In the genomic region with DNA sequence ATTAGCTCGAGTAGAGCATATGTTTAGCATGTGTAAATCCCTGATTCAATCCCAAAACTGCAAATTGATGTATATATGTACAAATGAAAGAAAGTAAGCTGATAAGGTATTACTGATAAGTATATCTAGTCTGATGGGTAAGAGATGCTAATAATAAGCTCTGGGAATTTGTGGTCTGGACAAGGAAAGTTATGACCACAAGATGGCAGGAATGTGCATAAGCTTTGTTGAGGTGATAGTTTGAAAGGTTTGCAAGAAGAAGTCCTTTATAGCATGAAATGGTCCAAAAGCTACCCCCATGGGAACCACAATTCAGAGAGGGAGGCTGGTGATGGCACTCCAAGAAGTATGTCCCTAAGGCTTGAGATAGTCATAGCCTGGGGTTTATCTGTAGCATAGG, we compare ENCODE assay signal across 16 mouse cellular contexts.
A peak's percentile ranks its signal among the peaks of the same experiment; 100 is the strongest.
DNase-seq lines count a peak whose midpoint lies in the region; ATAC-seq and TF ChIP-seq lines count a peak whose summit lies in the region.
"Had no signal": no experiment of that assay in that cellular context is flagged by ENCODE, and none has a peak within 500 bp of the region (broad histone marks: within the 10 kb centered on the region; RNA-seq: fewer than 3 reads in every experiment).

No protein-coding gene starts in this region.

- peak; percentile 46 for TF ChIP-seq CTCF in liver, postnatal 0 days (IDR thresholded peaks at IDR 0.05; ENCODE audit: low read depth)

- H3K4me1 ChIP-seq in hindbrain, embryonic 14.5 days (replicated peaks; ENCODE audit: control insufficient read depth, insufficient read depth, low read length), result no peaks in the 10 kb centered on the region
- no peaks in the 10 kb centered on the region for H3K4me1 ChIP-seq in hindbrain, embryonic 16.5 days (ENCODE audit: control insufficient read depth, insufficient read depth, low read depth, low read length)
- no peaks in the 10 kb centered on the region for H3K4me1 ChIP-seq in liver, postnatal 0 days (ENCODE audit: insufficient read depth)
- H3K4me1 ChIP-seq in liver, embryonic 11.5 days (replicated peaks; ENCODE audit: control insufficient read depth, insufficient read depth, low read length), result no peaks in the 10 kb centered on the region
- H3K4me1 ChIP-seq: hindbrain, embryonic 15.5 days; megakaryocyte, embryonic 14.5 days had no signal

- H3K9me3 ChIP-seq in hindbrain, embryonic 14.5 days (ENCODE audit: control insufficient read depth, low read length), result no peaks in the 10 kb centered on the region
- no peaks in the 10 kb centered on the region for H3K9me3 ChIP-seq in hindbrain, embryonic 16.5 days (ENCODE audit: control insufficient read depth, low read length)
- H3K9me3 ChIP-seq in liver, postnatal 0 days (ENCODE audit: low read length), result no peaks in the 10 kb centered on the region
- H3K9me3 ChIP-seq in liver, embryonic 11.5 days (ENCODE audit: control insufficient read depth, low read length), result no peaks in the 10 kb centered on the region
- H3K9me3 ChIP-seq: hindbrain, embryonic 15.5 days; megakaryocyte, embryonic 14.5 days had no signal

- no peaks in the 10 kb centered on the region for H3K36me3 ChIP-seq in hindbrain, embryonic 14.5 days (replicated peaks; ENCODE audit: control insufficient read depth, insufficient read depth)
- no peaks in the 10 kb centered on the region for H3K36me3 ChIP-seq in hindbrain, embryonic 16.5 days (ENCODE audit: control insufficient read depth, insufficient read depth, low read length)
- H3K36me3 ChIP-seq in liver, postnatal 0 days (replicated peaks; ENCODE audit: insufficient read depth, low read length), result no peaks in the 10 kb centered on the region
- H3K36me3 ChIP-seq in liver, embryonic 11.5 days (ENCODE audit: control insufficient read depth, insufficient read depth, low read length), result no peaks in the 10 kb centered on the region
- H3K36me3 ChIP-seq: hindbrain, embryonic 15.5 days had no signal

- 82% methylated on average over 1 of the region's 1 CpGs for WGBS in hindbrain, embryonic 14.5 days
- WGBS in hindbrain, embryonic 16.5 days, result 76% methylated on average over 1 of the region's 1 CpGs
- 73% methylated on average over 1 of the region's 1 CpGs for WGBS in liver, postnatal 0 days (ENCODE audit: insufficient replicate concordance)
- WGBS in liver, embryonic 11.5 days, result 74% methylated on average over 1 of the region's 1 CpGs

- peak; percentile 55 for DNase-seq in hindbrain, embryonic 14.5 days (ENCODE audit: low spot score)
- no peak for DNase-seq in liver, postnatal 0 days
- DNase-seq in liver, embryonic 11.5 days (ENCODE audit: low spot score), result no peak
- peak; percentile 70 for DNase-seq in NIH3T3 (ENCODE audit: low read depth)
- DNase-seq in brain, embryonic 18.5 days (ENCODE audit: low read depth, low spot score), result peak; percentile 10
- DNase-seq in c-Kit-positive CD71-positive TER-119-positive erythroid progenitor cells, embryonic 14.5 days (ENCODE audit: low spot score), result no peak
- DNase-seq: adrenal gland, postnatal 14 days; cerebellum, adult 11 months; kidney, adult 9 months; lung, adult 18-20 months; right cerebral cortex, postnatal 25 days; thymus, adult 2 months had no signal

- TF ChIP-seq EP300 in liver, postnatal 0 days (IDR thresholded peaks at IDR 0.05; ENCODE audit: low read depth), result no peak

- no peak overlapping the region for H3K4me3 ChIP-seq in hindbrain, embryonic 14.5 days (replicated peaks; ENCODE audit: low read length)
- H3K4me3 ChIP-seq in hindbrain, embryonic 16.5 days (ENCODE audit: low read length), result no peak overlapping the region
- no peak overlapping the region for H3K4me3 ChIP-seq in liver, postnatal 0 days (ENCODE audit: low read depth, low read length)
- H3K4me3 ChIP-seq in liver, embryonic 11.5 days (ENCODE audit: low read depth, low read length), result no peak overlapping the region
- H3K4me3 ChIP-seq: hindbrain, embryonic 15.5 days; megakaryocyte, embryonic 14.5 days had no signal

- ATAC-seq in hindbrain, embryonic 14.5 days (ENCODE audit: low FRiP score), result no peak
- no peak for ATAC-seq in hindbrain, embryonic 16.5 days
- ATAC-seq in liver, postnatal 0 days, result no peak
- ATAC-seq in liver, embryonic 11.5 days (replicated peaks; ENCODE audit: low FRiP score), result no peak

- no peak overlapping the region for H3K27ac ChIP-seq in hindbrain, embryonic 14.5 days
- H3K27ac ChIP-seq in hindbrain, embryonic 16.5 days (ENCODE audit: low read depth, low read length), result no peak overlapping the region
- no peak overlapping the region for H3K27ac ChIP-seq in liver, postnatal 0 days (ENCODE audit: low read depth)
- no peak overlapping the region for H3K27ac ChIP-seq in liver, embryonic 11.5 days (ENCODE audit: low read depth, low read length)
- H3K27ac ChIP-seq: hindbrain, embryonic 15.5 days had no signal

- no peak overlapping the region for H3K4me2 ChIP-seq in hindbrain, embryonic 14.5 days (replicated peaks)
- no peak overlapping the region for H3K4me2 ChIP-seq in hindbrain, embryonic 16.5 days (ENCODE audit: low read length)
- H3K4me2 ChIP-seq in liver, postnatal 0 days (ENCODE audit: low read depth, low read length), result no peak overlapping the region
- no peak overlapping the region for H3K4me2 ChIP-seq in liver, embryonic 11.5 days
- H3K4me2 ChIP-seq: hindbrain, embryonic 15.5 days had no signal

- no peak overlapping the region for H3K9ac ChIP-seq in hindbrain, embryonic 14.5 days
- H3K9ac ChIP-seq in hindbrain, embryonic 16.5 days (ENCODE audit: low read depth, low read length), result no peak overlapping the region
- no peak overlapping the region for H3K9ac ChIP-seq in liver, postnatal 0 days (replicated peaks)
- H3K9ac ChIP-seq in liver, embryonic 11.5 days (ENCODE audit: low read depth, low read length), result no peak overlapping the region
- H3K9ac ChIP-seq: hindbrain, embryonic 15.5 days had no signal

- no peaks in the 10 kb centered on the region for H3K27me3 ChIP-seq in hindbrain, embryonic 14.5 days (ENCODE audit: control insufficient read depth, insufficient read depth, low read length)
- H3K27me3 ChIP-seq in hindbrain, embryonic 16.5 days (replicated peaks; ENCODE audit: control insufficient read depth, insufficient read depth, low read length), result no peaks in the 10 kb centered on the region
- H3K27me3 ChIP-seq in liver, postnatal 0 days (ENCODE audit: insufficient read depth, low read length), result no peaks in the 10 kb centered on the region
- H3K27me3 ChIP-seq in liver, embryonic 11.5 days (replicated peaks; ENCODE audit: control insufficient read depth, insufficient read depth, low read length), result no peaks in the 10 kb centered on the region
- H3K27me3 ChIP-seq: CH12.LX; hindbrain, embryonic 15.5 days; megakaryocyte, embryonic 14.5 days had no signal

Comparison
In these comparisons a context has a peak if more than half of its experiments do, and no peak if none do; other contexts are left out.
1. DNase-seq: peak in hindbrain, embryonic 14.5 days (single experiment), NIH3T3 (single experiment) and brain, embryonic 18.5 days (single experiment); none in liver, postnatal 0 days (single experiment), liver, embryonic 11.5 days (single experiment) and c-Kit-positive CD71-positive TER-119-positive erythroid progenitor cells, embryonic 14.5 days (single experiment).